Mouse (Mus musculus): ENCODE results near the gene Rab3il1. TPM values are rescaled to one million over a fixed set of nuclear protein-coding genes. Genes with fewer than 3 reads are reported as not detected.

Rab3il1 gene
- polyA plus RNA-seq (2014; fragmentation: Illumina TruSeq; extraction: RNeasy Lipid Tissue Mini Kit (QIAGEN cat#74804); ENCODE audit: low read depth, low replicate concordance) = 0.99 TPM

GRCm38 (mm10) chr19:10001206-10001969 lies at the start of gene Rab3il1, which contains the start of gene Best1:
Rab3il1 (plus strand) TSS chr19:10001669.
Best1 (minus strand) TSS chr19:10001633.

GRCm38 (mm10) chr19:9980258-9980657 lies 21.2 kb upstream of the Rab3il1 start, which contains the start of gene Fth1:
Fth1 (plus strand) TSS chr19:9980598.

GRCm38 (mm10) chr19:10041388-10042148 lies 40.1 kb downstream of the Rab3il1 start, which contains the start of gene Fads3:
Fads3 (plus strand) TSS chr19:10041569.

Other genes with a start within 250 kb of the Rab3il1 start
- not detected for gene Scgb2a2, start 154.1 kb upstream of the Rab3il1 start, polyA plus RNA-seq (2014; fragmentation: Illumina TruSeq; extraction: RNeasy Lipid Tissue Mini Kit (QIAGEN cat#74804); ENCODE audit: low read depth, low replicate concordance)
- gene Incenp, start 102.1 kb upstream of the Rab3il1 start, polyA plus RNA-seq (2014; fragmentation: Illumina TruSeq; extraction: RNeasy Lipid Tissue Mini Kit (QIAGEN cat#74804); ENCODE audit: low read depth, low replicate concordance) = 5.8 TPM
- 2,895 TPM for gene Fth1, start 21.1 kb upstream of the Rab3il1 start, polyA plus RNA-seq (2014; fragmentation: Illumina TruSeq; extraction: RNeasy Lipid Tissue Mini Kit (QIAGEN cat#74804); ENCODE audit: low read depth, low replicate concordance)
- gene Best1, start within 50 bp of the Rab3il1 start, polyA plus RNA-seq (2014; fragmentation: Illumina TruSeq; extraction: RNeasy Lipid Tissue Mini Kit (QIAGEN cat#74804); ENCODE audit: low read depth, low replicate concordance) = not detected
- gene Fads3, start 39.9 kb downstream of the Rab3il1 start, polyA plus RNA-seq (2014; fragmentation: Illumina TruSeq; extraction: RNeasy Lipid Tissue Mini Kit (QIAGEN cat#74804); ENCODE audit: low read depth, low replicate concordance) = 6.5 TPM
- 284 TPM for gene Fads2, start 100.1 kb downstream of the Rab3il1 start, polyA plus RNA-seq (2014; fragmentation: Illumina TruSeq; extraction: RNeasy Lipid Tissue Mini Kit (QIAGEN cat#74804); ENCODE audit: low read depth, low replicate concordance)
- gene Fads1, start 181.2 kb downstream of the Rab3il1 start, polyA plus RNA-seq (2014; fragmentation: Illumina TruSeq; extraction: RNeasy Lipid Tissue Mini Kit (QIAGEN cat#74804); ENCODE audit: low read depth, low replicate concordance) = 561 TPM
- 24.8 TPM for gene Tmem258, start 202.3 kb downstream of the Rab3il1 start, polyA plus RNA-seq (2014; fragmentation: Illumina TruSeq; extraction: RNeasy Lipid Tissue Mini Kit (QIAGEN cat#74804); ENCODE audit: low read depth, low replicate concordance)
- 2.7 TPM for gene Fen1, start 202.5 kb downstream of the Rab3il1 start, polyA plus RNA-seq (2014; fragmentation: Illumina TruSeq; extraction: RNeasy Lipid Tissue Mini Kit (QIAGEN cat#74804); ENCODE audit: low read depth, low replicate concordance)
- not detected for gene Myrf, start 239.1 kb downstream of the Rab3il1 start, polyA plus RNA-seq (2014; fragmentation: Illumina TruSeq; extraction: RNeasy Lipid Tissue Mini Kit (QIAGEN cat#74804); ENCODE audit: low read depth, low replicate concordance)

All from adrenal gland, adult 10 weeks (tissue).